In genomic region chr1:31019283-31019682, GRCm38 (mm10) we compare ENCODE assay signal across 12 mouse cellular contexts. TPM values are rescaled to one million over a fixed set of nuclear protein-coding genes. Genes with fewer than 3 reads are reported as not detected.
DNase-seq lines count a peak whose midpoint lies in the region; ATAC-seq and TF ChIP-seq lines count a peak whose summit lies in the region.
"Had no signal": no experiment of that assay in that cellular context is flagged by ENCODE, and none has a peak within 500 bp of the region (broad histone marks: within the 10 kb centered on the region; RNA-seq: fewer than 3 reads in every experiment).

No protein-coding gene starts in this region.

- WGBS in lung, postnatal 0 days, result 70% methylated on average over 6 of the region's 6 CpGs
- WGBS in midbrain, embryonic 13.5 days, result 85% methylated on average over 6 of the region's 6 CpGs

- H3K27me3 ChIP-seq in lung, postnatal 0 days (replicated peaks; ENCODE audit: insufficient read depth, low read length), result no peaks in the 10 kb centered on the region
- no peaks in the 10 kb centered on the region for H3K27me3 ChIP-seq in midbrain, embryonic 13.5 days
- H3K27me3 ChIP-seq: limb, embryonic 12.5 days had no signal

- no peak for TF ChIP-seq EP300 in lung, postnatal 0 days (IDR thresholded peaks at IDR 0.05)

- ATAC-seq in lung, postnatal 0 days, result peak; percentile 40
- no peak for ATAC-seq in midbrain, embryonic 13.5 days
- ATAC-seq: hindbrain, postnatal 0 days had no signal

- H3K27ac ChIP-seq in lung, postnatal 0 days (ENCODE audit: low read length), result no peak overlapping the region
- no peak overlapping the region for H3K27ac ChIP-seq in midbrain, embryonic 13.5 days
- H3K27ac ChIP-seq: forebrain, embryonic 10.5 days; hindbrain, postnatal 0 days; limb, embryonic 12.5 days had no signal

- no peak overlapping the region for H3K4me2 ChIP-seq in lung, postnatal 0 days (replicated peaks; ENCODE audit: low read depth, low read length)
- no peak overlapping the region for H3K4me2 ChIP-seq in midbrain, embryonic 13.5 days (replicated peaks)
- H3K4me2 ChIP-seq: limb, embryonic 12.5 days had no signal

- no peaks in the 10 kb centered on the region for H3K36me3 ChIP-seq in lung, postnatal 0 days (ENCODE audit: insufficient read depth, low read length)
- H3K36me3 ChIP-seq in midbrain, embryonic 13.5 days, result no peaks in the 10 kb centered on the region
- H3K36me3 ChIP-seq: forebrain, embryonic 10.5 days; G1E; limb, embryonic 12.5 days had no signal

- no peak for TF ChIP-seq CTCF in lung, postnatal 0 days (IDR thresholded peaks at IDR 0.05)

- H3K4me1 ChIP-seq in lung, postnatal 0 days (ENCODE audit: insufficient read depth, low read depth, low read length), result no peaks in the 10 kb centered on the region
- no peaks in the 10 kb centered on the region for H3K4me1 ChIP-seq in midbrain, embryonic 13.5 days (replicated peaks)
- H3K4me1 ChIP-seq: forebrain, embryonic 10.5 days; limb, embryonic 12.5 days had no signal

- no peaks in the 10 kb centered on the region for H3K9me3 ChIP-seq in lung, postnatal 0 days (ENCODE audit: low read length)
- H3K9me3 ChIP-seq in midbrain, embryonic 13.5 days, result no peaks in the 10 kb centered on the region
- H3K9me3 ChIP-seq: forebrain, embryonic 10.5 days; G1E; limb, embryonic 12.5 days had no signal

- H3K4me3 ChIP-seq in lung, postnatal 0 days (ENCODE audit: low read depth, low read length), result no peak overlapping the region
- H3K4me3 ChIP-seq in midbrain, embryonic 13.5 days (replicated peaks), result no peak overlapping the region
- H3K4me3 ChIP-seq: forebrain, embryonic 10.5 days; limb, embryonic 12.5 days had no signal

- DNase-seq in lung, postnatal 0 days (ENCODE audit: low spot score), result peak; percentile 41
- no peak for DNase-seq in lung, postnatal 10 days
- peak; percentile 94 for DNase-seq in adrenal gland, adult 8-10 months
- peak; percentile 78 to 86 for DNase-seq in heart, adult 9 months (ENCODE audit: low spot score in 2 of 2)
- DNase-seq in lung, postnatal 25 days (ENCODE audit: low spot score), result peak; percentile 37
- no peak for DNase-seq in cerebellum, postnatal 25 days
- no peak for DNase-seq in layer of hippocampus, adult 9-11 months

- H3K9ac ChIP-seq in lung, postnatal 0 days (replicated peaks; ENCODE audit: low read depth), result no peak overlapping the region
- no peak overlapping the region for H3K9ac ChIP-seq in midbrain, embryonic 13.5 days (replicated peaks)
- H3K9ac ChIP-seq: limb, embryonic 12.5 days had no signal

RNA-seq across cellular contexts. Expression of gene AC153137.1, which starts 41.5 kb away (rescaled TPM):
- polyA plus RNA-seq in lung, postnatal 0 days (2015; fragmentation: Nextera tagmentation; extraction: Ambion mirVana), result 0.20 and 0.57 TPM in 2 replicates
- total RNA-seq in adrenal gland, adult 8-10 months (2022), result not detected
- not detected in 2 replicates for polyA plus RNA-seq in midbrain, embryonic 13.5 days (2015; fragmentation: Nextera tagmentation; extraction: Ambion mirVana)
- total RNA-seq: G1E; hindbrain, postnatal 0 days had no signal
- polyA plus RNA-seq: forebrain, embryonic 10.5 days; G1E; hindbrain, postnatal 0 days; limb, embryonic 12.5 days had no signal

Comparison
In these comparisons a context has a peak if more than half of its experiments do, and no peak if none do; other contexts are left out.
1. DNase-seq: peak in lung, postnatal 0 days (single experiment), adrenal gland, adult 8-10 months (single experiment), heart, adult 9 months (2 of 2) and lung, postnatal 25 days (single experiment); none in lung, postnatal 10 days (single experiment), cerebellum, postnatal 25 days (0 of 2) and layer of hippocampus, adult 9-11 months (single experiment).